Comparison of ENCODE assay signal across 25 mouse cellular contexts in genomic region chr5:89653862-89654261, GRCm38 (mm10).
DNase-seq lines count a peak whose midpoint lies in the region; ATAC-seq and TF ChIP-seq lines count a peak whose summit lies in the region.
"Had no signal": no experiment of that assay in that cellular context is flagged by ENCODE, and none has a peak within 500 bp of the region (broad histone marks: within the 10 kb centered on the region; RNA-seq: fewer than 3 reads in every experiment).

No protein-coding gene starts in this region.

- peak overlapping the region; percentile 41 for H3K27ac ChIP-seq in lung, embryonic 15.5 days
- H3K27ac ChIP-seq in stomach, postnatal 0 days (replicated peaks) = no peak overlapping the region
- H3K27ac ChIP-seq in midbrain, embryonic 13.5 days = no peak overlapping the region
- H3K27ac ChIP-seq: embryonic facial prominence, embryonic 13.5 days; hindbrain, embryonic 10.5 days; layer of hippocampus, adult 2 months; left cerebral cortex, adult 2 months; liver, embryonic 12.5 days; midbrain, embryonic 12.5 days had no signal

- no peak for TF ChIP-seq CTCF in lung, adult 2 months (IDR thresholded peaks at IDR 0.05; ENCODE audit: insufficient read depth, low read length)
- no peak for TF ChIP-seq CTCF in stomach, postnatal 0 days (IDR thresholded peaks at IDR 0.05; ENCODE audit: low read depth)

- no peaks in the 10 kb centered on the region for H3K27me3 ChIP-seq in lung, embryonic 15.5 days
- H3K27me3 ChIP-seq in stomach, postnatal 0 days (ENCODE audit: control insufficient read depth, insufficient read depth, low read length) = no peaks in the 10 kb centered on the region
- H3K27me3 ChIP-seq in midbrain, embryonic 13.5 days = no peaks in the 10 kb centered on the region
- H3K27me3 ChIP-seq: embryonic facial prominence, embryonic 13.5 days; liver, embryonic 12.5 days; midbrain, embryonic 12.5 days had no signal

- H3K9me3 ChIP-seq in lung, embryonic 15.5 days = no peaks in the 10 kb centered on the region
- H3K9me3 ChIP-seq in stomach, postnatal 0 days (ENCODE audit: control insufficient read depth, low read length) = no peaks in the 10 kb centered on the region
- H3K9me3 ChIP-seq in midbrain, embryonic 13.5 days = no peaks in the 10 kb centered on the region
- H3K9me3 ChIP-seq: embryonic facial prominence, embryonic 13.5 days; G1E; hindbrain, embryonic 10.5 days; liver, embryonic 12.5 days; midbrain, embryonic 12.5 days had no signal

- WGBS in lung, embryonic 15.5 days = 44% methylated on average over 2 of the region's 2 CpGs
- WGBS in lung, adult 2 months = 47% methylated on average over 2 of the region's 2 CpGs
- WGBS in stomach, postnatal 0 days = 67% methylated on average over 2 of the region's 2 CpGs
- whole genome bisulfite sequencing in midbrain, embryonic 13.5 days = 90% methylated on average over 2 of the region's 2 CpGs

- H3K4me2 ChIP-seq in lung, embryonic 15.5 days = no peak overlapping the region
- no peak overlapping the region for H3K4me2 ChIP-seq in stomach, postnatal 0 days (replicated peaks; ENCODE audit: low read depth)
- H3K4me2 ChIP-seq in midbrain, embryonic 13.5 days (replicated peaks) = no peak overlapping the region
- H3K4me2 ChIP-seq: embryonic facial prominence, embryonic 13.5 days; liver, embryonic 12.5 days; midbrain, embryonic 12.5 days had no signal

- no peak overlapping the region for H3K4me3 ChIP-seq in lung, embryonic 15.5 days
- H3K4me3 ChIP-seq in lung, adult 2 months (replicated peaks; ENCODE audit: extremely low read depth, low read depth, low read length) = no peak overlapping the region
- H3K4me3 ChIP-seq in stomach, postnatal 0 days (ENCODE audit: low read depth, low read length) = no peak overlapping the region
- no peak overlapping the region for H3K4me3 ChIP-seq in midbrain, embryonic 13.5 days (replicated peaks)
- H3K4me3 ChIP-seq: embryonic facial prominence, embryonic 13.5 days; hindbrain, embryonic 10.5 days; layer of hippocampus, adult 2 months; left cerebral cortex, adult 2 months; liver, embryonic 12.5 days; midbrain, embryonic 12.5 days had no signal

- TF ChIP-seq POLR2A in lung, adult 2 months (IDR thresholded peaks at IDR 0.05; ENCODE audit: borderline replicate concordance, extremely low read depth, low read depth, low read length) = no peak

- no peaks in the 10 kb centered on the region for H3K4me1 ChIP-seq in lung, embryonic 15.5 days
- H3K4me1 ChIP-seq in lung, adult 2 months (ENCODE audit: control insufficient read depth, insufficient read depth, low read length) = no peaks in the 10 kb centered on the region
- H3K4me1 ChIP-seq in stomach, postnatal 0 days (replicated peaks; ENCODE audit: control insufficient read depth, insufficient read depth) = no peaks in the 10 kb centered on the region
- no peaks in the 10 kb centered on the region for H3K4me1 ChIP-seq in midbrain, embryonic 13.5 days (replicated peaks)
- H3K4me1 ChIP-seq: embryonic facial prominence, embryonic 13.5 days; hindbrain, embryonic 10.5 days; liver, embryonic 12.5 days; midbrain, embryonic 12.5 days had no signal

- no peaks in the 10 kb centered on the region for H3K36me3 ChIP-seq in lung, embryonic 15.5 days
- H3K36me3 ChIP-seq in stomach, postnatal 0 days (ENCODE audit: control insufficient read depth, insufficient read depth, low read length) = no peaks in the 10 kb centered on the region
- H3K36me3 ChIP-seq in midbrain, embryonic 13.5 days = no peaks in the 10 kb centered on the region
- H3K36me3 ChIP-seq: embryonic facial prominence, embryonic 13.5 days; G1E; hindbrain, embryonic 10.5 days; liver, embryonic 12.5 days; midbrain, embryonic 12.5 days had no signal

- no peak for DNase-seq in lung, adult 2 months
- DNase-seq in urinary bladder, postnatal 25 days (ENCODE audit: low spot score) = peak; percentile 5
- no peak for DNase-seq in urinary bladder, adult 2 months (ENCODE audit: low spot score)
- peak; percentile 35 for DNase-seq in lung, postnatal 25 days (ENCODE audit: low spot score)
- DNase-seq in stomach, postnatal 0 days (ENCODE audit: low spot score) = no peak
- DNase-seq in kidney, postnatal 4 days = no peak
- DNase-seq: adrenal gland, adult 8-10 months; cerebellum, adult 9-10 months; heart, postnatal 14 days; kidney, adult 11 months; kidney, postnatal 14 days; left cerebral cortex, postnatal 4 days; liver, postnatal 0 days; thymus, postnatal 4 days had no signal

- ATAC-seq in lung, embryonic 15.5 days (ENCODE audit: borderline replicate concordance, extremely low read depth, low FRiP score, low TSS enrichment) = peak; percentile 59; the same call in 1 of the 2 replicates
- peak; percentile 74; the same call in 1 of the 2 replicates for ATAC-seq in stomach, postnatal 0 days (ENCODE audit: low FRiP score, low TSS enrichment)
- ATAC-seq in midbrain, embryonic 13.5 days = no peak
- ATAC-seq: forebrain, embryonic 16.5 days; hindbrain, embryonic 16.5 days; liver, embryonic 12.5 days; liver, postnatal 0 days had no signal

- H3K9ac ChIP-seq in lung, embryonic 15.5 days = no peak overlapping the region
- no peak overlapping the region for H3K9ac ChIP-seq in stomach, postnatal 0 days (ENCODE audit: low read length)
- no peak overlapping the region for H3K9ac ChIP-seq in midbrain, embryonic 13.5 days (replicated peaks)
- H3K9ac ChIP-seq: embryonic facial prominence, embryonic 13.5 days; liver, embryonic 12.5 days; liver, postnatal 0 days; midbrain, embryonic 12.5 days had no signal

- no peak for TF ChIP-seq EP300 in stomach, postnatal 0 days (optimal IDR thresholded peaks at IDR 0.05)

Comparison
In these comparisons a context has a peak if more than half of its experiments do, and no peak if none do; other contexts are left out.
1. DNase-seq: peak in urinary bladder, postnatal 25 days (single experiment) and lung, postnatal 25 days (single experiment); none in lung, adult 2 months (single experiment), urinary bladder, adult 2 months (single experiment), stomach, postnatal 0 days (single experiment) and kidney, postnatal 4 days (0 of 2).